23 mouse cellular contexts compared by ENCODE assay signal in the genomic region with DNA sequence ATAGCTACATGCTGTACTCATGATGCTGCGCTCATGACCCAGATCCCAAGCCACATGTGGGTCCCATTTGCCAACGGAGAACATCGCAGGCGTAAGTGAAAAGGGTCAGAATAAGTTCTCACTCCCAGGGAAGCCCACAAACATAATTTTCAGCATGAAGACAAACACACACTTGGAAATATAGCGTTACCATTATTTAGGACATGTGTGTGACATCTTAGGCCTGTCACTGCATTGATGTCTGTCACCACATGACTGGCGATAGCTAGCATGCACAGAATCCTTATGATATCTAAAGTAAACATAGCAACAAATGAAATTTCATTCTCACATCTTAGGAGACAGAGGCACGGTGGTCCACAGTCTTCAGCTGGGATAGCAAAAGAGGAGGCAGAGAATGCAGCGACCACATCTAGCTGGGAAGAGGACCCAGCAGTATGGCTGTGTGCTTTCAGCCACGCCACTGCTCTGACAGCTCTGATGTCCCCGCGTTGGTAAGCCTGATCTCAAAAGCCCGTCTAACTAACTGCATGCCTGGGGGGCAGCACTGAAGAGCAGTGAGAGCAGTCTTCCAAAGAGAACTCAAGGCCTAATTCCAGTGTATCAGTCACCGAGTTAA.
"Had no signal": no experiment of that assay in that cellular context is flagged by ENCODE, and none has a peak within 500 bp of the region (broad histone marks: within the 10 kb centered on the region; RNA-seq: fewer than 3 reads in every experiment).

No protein-coding gene starts in this region.

- H3K27me3 ChIP-seq: hindbrain, embryonic 13.5 days; hindbrain, embryonic 15.5 days; kidney, embryonic 15.5 days; limb, embryonic 13.5 days; limb, embryonic 15.5 days; liver, embryonic 12.5 days had no signal

- H3K4me3 ChIP-seq: hindbrain, embryonic 13.5 days; hindbrain, embryonic 15.5 days; kidney, embryonic 15.5 days; limb, embryonic 13.5 days; limb, embryonic 15.5 days; liver, embryonic 12.5 days had no signal

- H3K9me3 ChIP-seq: hindbrain, embryonic 13.5 days; hindbrain, embryonic 15.5 days; kidney, embryonic 15.5 days; limb, embryonic 15.5 days; liver, embryonic 12.5 days had no signal

- H3K36me3 ChIP-seq: hindbrain, embryonic 15.5 days; kidney, embryonic 15.5 days had no signal

- H3K9ac ChIP-seq: forebrain, postnatal 0 days; hindbrain, embryonic 13.5 days; hindbrain, embryonic 15.5 days; kidney, embryonic 15.5 days; limb, embryonic 13.5 days; limb, embryonic 15.5 days; liver, embryonic 12.5 days had no signal

- ATAC-seq: forebrain, postnatal 0 days; hindbrain, postnatal 0 days; intestine, embryonic 16.5 days; liver, embryonic 12.5 days had no signal

- H3K4me2 ChIP-seq: heart, embryonic 11.5 days; hindbrain, embryonic 13.5 days; hindbrain, embryonic 15.5 days; kidney, embryonic 15.5 days; limb, embryonic 13.5 days; limb, embryonic 15.5 days; liver, embryonic 12.5 days had no signal

- DNase-seq: forebrain, postnatal 0 days; gastrocnemius, postnatal 14 days; gastrocnemius, postnatal 36 days; heart, adult 18-20 months; heart, postnatal 14 days; kidney, adult 11 months; kidney, adult 2 months; kidney, adult 9 months; kidney, postnatal 14 days; kidney, postnatal 36 days; layer of hippocampus, adult 9-11 months; layer of hippocampus, postnatal 36 days; left cerebral cortex, postnatal 4 days had no signal

- H3K27ac ChIP-seq: hindbrain, embryonic 13.5 days; hindbrain, embryonic 15.5 days; hindbrain, postnatal 0 days; kidney, embryonic 15.5 days; kidney, postnatal 0 days; limb, embryonic 13.5 days; limb, embryonic 15.5 days; liver, embryonic 12.5 days had no signal
